Comparison of ENCODE assay signal across 11 mouse cellular contexts in the genomic region with DNA sequence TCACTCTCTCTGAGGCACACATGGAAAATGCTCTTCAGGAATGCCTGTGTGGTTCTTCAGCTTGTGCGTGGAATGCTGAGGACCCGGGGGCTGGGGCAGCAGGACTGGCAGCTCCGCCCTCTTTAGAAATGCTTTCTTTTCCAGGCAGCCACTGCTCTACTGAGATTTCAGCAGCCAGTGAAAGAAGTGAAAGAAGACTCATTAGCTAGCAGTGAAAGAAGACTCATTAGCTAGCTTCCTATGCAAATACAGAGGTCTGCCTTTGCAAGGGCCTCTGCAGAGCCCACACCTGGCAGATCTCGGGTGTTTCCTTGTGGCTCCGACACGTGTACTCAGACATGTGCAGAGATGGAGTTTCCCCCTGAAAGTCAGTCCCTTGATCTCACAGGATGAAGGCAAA.
DNase-seq lines count a peak whose midpoint lies in the region; ATAC-seq lines count a peak whose summit lies in the region.
"Had no signal": no experiment of that assay in that cellular context is flagged by ENCODE, and none has a peak within 500 bp of the region (broad histone marks: within the 10 kb centered on the region; RNA-seq: fewer than 3 reads in every experiment).

No protein-coding gene starts in this region.

- peaks cover 22% of the 10 kb centered on the region for H3K4me1 ChIP-seq in midbrain, embryonic 13.5 days (replicated peaks)
- H3K4me1 ChIP-seq in midbrain, embryonic 11.5 days (ENCODE audit: control insufficient read depth, insufficient read depth, low read length) = no peaks in the 10 kb centered on the region
- H3K4me1 ChIP-seq in hindbrain, embryonic 16.5 days (ENCODE audit: control insufficient read depth, insufficient read depth, low read depth, low read length) = peaks cover 7% of the 10 kb centered on the region; the same call in 1 of the 2 replicates

- 0 out of 2 replicates have a peak, but pooled peaks have one; percentile 31 for ATAC-seq in midbrain, embryonic 13.5 days
- no peak for ATAC-seq in midbrain, embryonic 11.5 days (ENCODE audit: low FRiP score)
- peak; percentile 28; the same call in 1 of the 2 replicates for ATAC-seq in hindbrain, embryonic 16.5 days
- no peak for ATAC-seq in erythroid progenitor cell, adult 5-6 weeks (replicated peaks; ENCODE audit: low FRiP score, poor library complexity, severe bottlenecking)

- H3K27ac ChIP-seq in midbrain, embryonic 13.5 days = no peak overlapping the region
- H3K27ac ChIP-seq in midbrain, embryonic 11.5 days (ENCODE audit: low read depth, low read length) = no peak overlapping the region
- no peak overlapping the region for H3K27ac ChIP-seq in hindbrain, embryonic 16.5 days (ENCODE audit: low read depth, low read length)
- H3K27ac ChIP-seq: embryonic facial prominence, embryonic 12.5 days had no signal

- no peaks in the 10 kb centered on the region for H3K27me3 ChIP-seq in midbrain, embryonic 13.5 days
- H3K27me3 ChIP-seq in midbrain, embryonic 11.5 days (ENCODE audit: control insufficient read depth, insufficient read depth, low read length) = no peaks in the 10 kb centered on the region
- H3K27me3 ChIP-seq in hindbrain, embryonic 16.5 days (replicated peaks; ENCODE audit: control insufficient read depth, insufficient read depth, low read length) = no peaks in the 10 kb centered on the region
- H3K27me3 ChIP-seq: embryonic facial prominence, embryonic 12.5 days had no signal

- H3K36me3 ChIP-seq in midbrain, embryonic 13.5 days = no peaks in the 10 kb centered on the region
- H3K36me3 ChIP-seq in midbrain, embryonic 11.5 days (ENCODE audit: control insufficient read depth, insufficient read depth, low read length) = no peaks in the 10 kb centered on the region
- no peaks in the 10 kb centered on the region for H3K36me3 ChIP-seq in hindbrain, embryonic 16.5 days (ENCODE audit: control insufficient read depth, insufficient read depth, low read length)
- H3K36me3 ChIP-seq: embryonic facial prominence, embryonic 12.5 days; G1E had no signal

- H3K9me3 ChIP-seq in midbrain, embryonic 13.5 days = no peaks in the 10 kb centered on the region
- H3K9me3 ChIP-seq in midbrain, embryonic 11.5 days (ENCODE audit: control insufficient read depth, low read length) = no peaks in the 10 kb centered on the region
- H3K9me3 ChIP-seq in hindbrain, embryonic 16.5 days (ENCODE audit: control insufficient read depth, low read length) = no peaks in the 10 kb centered on the region
- H3K9me3 ChIP-seq: embryonic facial prominence, embryonic 12.5 days had no signal

- no peak overlapping the region for H3K4me2 ChIP-seq in midbrain, embryonic 13.5 days (replicated peaks)
- H3K4me2 ChIP-seq in midbrain, embryonic 11.5 days = no peak overlapping the region
- H3K4me2 ChIP-seq in hindbrain, embryonic 16.5 days (ENCODE audit: low read length) = no peak overlapping the region
- H3K4me2 ChIP-seq: embryonic facial prominence, embryonic 12.5 days had no signal

- no peak overlapping the region for H3K9ac ChIP-seq in midbrain, embryonic 13.5 days (replicated peaks)
- H3K9ac ChIP-seq in midbrain, embryonic 11.5 days (ENCODE audit: low read length) = no peak overlapping the region
- no peak overlapping the region for H3K9ac ChIP-seq in hindbrain, embryonic 16.5 days (ENCODE audit: low read depth, low read length)
- H3K9ac ChIP-seq: embryonic facial prominence, embryonic 12.5 days had no signal

- DNase-seq in midbrain, embryonic 11.5 days (ENCODE audit: low spot score, missing footprints) = no peak
- DNase-seq in ZHBTc4 (ENCODE audit: low read depth, low spot score) = peak; percentile 9
- DNase-seq in lung, postnatal 25 days (ENCODE audit: low spot score) = peak; percentile 35
- DNase-seq in liver = no peak
- DNase-seq in thymus, postnatal 14 days = no peak
- DNase-seq: gastrocnemius, postnatal 25 days had no signal

- 44% methylated on average over 6 of the region's 6 CpGs for WGBS in midbrain, embryonic 13.5 days
- 43% methylated on average over 6 of the region's 6 CpGs for WGBS in midbrain, embryonic 11.5 days
- WGBS in hindbrain, embryonic 16.5 days = 20% methylated on average over 6 of the region's 6 CpGs

- H3K4me3 ChIP-seq in midbrain, embryonic 13.5 days (replicated peaks) = no peak overlapping the region
- H3K4me3 ChIP-seq in midbrain, embryonic 11.5 days (ENCODE audit: low read depth, low read length) = no peak overlapping the region
- no peak overlapping the region for H3K4me3 ChIP-seq in hindbrain, embryonic 16.5 days (ENCODE audit: low read length)
- H3K4me3 ChIP-seq: embryonic facial prominence, embryonic 12.5 days had no signal

Comparison
In these comparisons a context has a peak if more than half of its experiments do, and no peak if none do; other contexts are left out.
1. ATAC-seq: peak in midbrain, embryonic 13.5 days (single experiment) and hindbrain, embryonic 16.5 days (single experiment); none in midbrain, embryonic 11.5 days (single experiment) and erythroid progenitor cell, adult 5-6 weeks (single experiment).
2. DNase-seq: peak in ZHBTc4 (single experiment) and lung, postnatal 25 days (single experiment); none in midbrain, embryonic 11.5 days (single experiment), liver (single experiment) and thymus, postnatal 14 days (single experiment).